Mouse (Mus musculus) liver, embryonic 13.5 days (tissue): ENCODE measurements around the gene Clasp2. TPM values are rescaled to one million over a fixed set of nuclear protein-coding genes. Genes with fewer than 3 reads are reported as not detected.

Source experiments
- ATAC-seq: fragments of 200-750 bp; cut with Nextera tagmentation; 2 replicates; pipeline ENCODE4 v1.8.0; 2017; ENCODE audit warnings: low read depth, mild to moderate bottlenecking, moderate number of reproducible peaks, moderate library complexity
- DNase-seq: peaks from one replicate; pipeline ENCODE4 v3.0.0; 2022
- H3K27ac ChIP-seq: fragments of 300-500 bp; sonication (generic); 2 replicates; pipeline ENCODE4 v1.5.1; 2015; ENCODE audit warnings: moderate library complexity, mild to moderate bottlenecking, inconsistent platforms
- H3K27me3 ChIP-seq: fragments of 300-500 bp; sonication (generic); 2 replicates; pipeline ENCODE4 v1.6.1; 2015; ENCODE audit warnings: mild to moderate bottlenecking, inconsistent platforms
- H3K36me3 ChIP-seq: fragments of 300-500 bp; sonication (generic); 2 replicates; pipeline ENCODE4 v1.6.1; 2015; ENCODE audit warnings: mild to moderate bottlenecking, inconsistent platforms
- H3K4me1 ChIP-seq: fragments of 300-500 bp; sonication (generic); replicated peaks from 2 replicates; pipeline ENCODE4 v1.6.1; 2015; ENCODE audit warnings: inconsistent platforms
- H3K4me2 ChIP-seq: fragments of 300-500 bp; sonication (generic); 2 replicates; pipeline ENCODE4 v1.6.1; 2015; ENCODE audit warnings: inconsistent platforms, mild to moderate bottlenecking, moderate library complexity
- H3K4me3 ChIP-seq: fragments of 300-500 bp; sonication (generic); replicated peaks from 2 replicates; pipeline ENCODE4 v1.5.1; 2015; ENCODE audit warnings: mild to moderate bottlenecking, inconsistent platforms
- H3K9ac ChIP-seq: fragments of 300-500 bp; sonication (generic); 2 replicates; pipeline ENCODE4 v1.6.1; 2015; ENCODE audit warnings: mild to moderate bottlenecking, inconsistent platforms
- H3K9me3 ChIP-seq: fragments of 300-500 bp; sonication (generic); replicated peaks from 2 replicates; pipeline ENCODE4 v1.6.1; 2016; ENCODE audit warnings: inconsistent platforms
- WGBS: fragments of 180-500 bp; shearing (Covaris S2); methylation state at CpG from one replicate; pipeline ENCODE4 v1.1.7; 2015; ENCODE audit not compliant: insufficient replicate concordance; 5-methylcytosine and 5-hydroxymethylcytosine counted together
- polyA plus RNA-seq: library from polyadenylated mRNA; unstranded; fragments of >200 nt; fragmentation: Nextera tagmentation; extraction: Ambion mirVana; gene quantifications from 2 replicates; pipeline ENCODE4 v1.2.1, GENCODE M21; 2015

The Clasp2 gene
- polyA plus RNA-seq, 1 experiment from 2014 or later = 11.7 TPM

- DNase-seq = no peak
- H3K4me2 ChIP-seq = peak overlapping the region; percentile 82
- peak overlapping the region; percentile 100 for H3K4me3 ChIP-seq
- no peaks in the 10 kb centered on the region for H3K27me3 ChIP-seq
- H3K4me1 ChIP-seq = peaks cover 56% of the 10 kb centered on the region
- H3K36me3 ChIP-seq = no peaks in the 10 kb centered on the region
- peak overlapping the region; percentile 100 for H3K9ac ChIP-seq
- no peak for ATAC-seq
- 1% methylated on average over 8 of the region's 8 CpGs for whole genome bisulfite sequencing
- H3K27ac ChIP-seq = peak overlapping the region; percentile 98
- H3K9me3 ChIP-seq = no peaks in the 10 kb centered on the region
Measured at GRCm38 (mm10) chr9:113932100-113932470, 190.8 kb downstream of the Clasp2 start.

- Histone ChIP-seq H3K9ac (peak overlapping the region; percentile 100), H3K9me3 (no peaks in the 10 kb centered on the region), H3K4me2 (peak overlapping the region; percentile 82), H3K4me3 (peak overlapping the region; percentile 100), H3K4me1 (peaks cover 60% of the 10 kb centered on the region), H3K27me3 (no peaks in the 10 kb centered on the region), H3K27ac (peak overlapping the region; percentile 98), H3K36me3 (no peaks in the 10 kb centered on the region)
- DNase-seq (no peak), ATAC-seq (no peak)
- WGBS = 11% methylated on average over 11 of the region's 11 CpGs
Measured at GRCm38 (mm10) chr9:113932501-113932900, 191.2 kb downstream of the Clasp2 start.

GRCm38 (mm10) chr9:113935638-113936037 lies 194.4 kb downstream of the Clasp2 start:
- 57% methylated on average over 5 of the region's 5 CpGs for WGBS
- DNase-seq (no peak), ATAC-seq (no peak)
- Histone ChIP-seq H3K4me2 (peak overlapping the region; percentile 36), H3K36me3 (no peaks in the 10 kb centered on the region), H3K4me1 (peaks cover 82% of the 10 kb centered on the region), H3K27ac (peak overlapping the region; percentile 45; the same call in 1 of the 2 replicates), H3K27me3 (no peaks in the 10 kb centered on the region), H3K9me3 (no peaks in the 10 kb centered on the region), H3K4me3 (no peak overlapping the region), H3K9ac (peak overlapping the region; percentile 49)

- DNase-seq (no peak), ATAC-seq (no peak)
- peak overlapping the region; percentile 91 for H3K27ac ChIP-seq
- H3K4me3 ChIP-seq = no peak overlapping the region
- H3K4me2 ChIP-seq = peak overlapping the region; percentile 3; the same call in 1 of the 2 replicates
- H3K36me3 ChIP-seq = 0 out of 2 replicates have a peak, but pooled peaks cover 5% of the 10 kb centered on the region
- H3K27me3 ChIP-seq = no peaks in the 10 kb centered on the region
- peaks cover 97% of the 10 kb centered on the region for H3K4me1 ChIP-seq
- 85% methylated on average over 9 of the region's 9 CpGs for WGBS
- no peaks in the 10 kb centered on the region for H3K9me3 ChIP-seq
- H3K9ac ChIP-seq = peak overlapping the region; percentile 40; the same call in 1 of the 2 replicates
Measured at GRCm38 (mm10) chr9:113939063-113939850, 198.0 kb downstream of the Clasp2 start.

- whole genome bisulfite sequencing = 32% methylated on average over 3 of the region's 3 CpGs
- Histone ChIP-seq H3K27me3 (no peaks in the 10 kb centered on the region), H3K9ac (peak overlapping the region; percentile 66), H3K36me3 (peaks cover 21% of the 10 kb centered on the region), H3K27ac (peak overlapping the region; percentile 91), H3K4me2 (peak overlapping the region; percentile 68), H3K4me3 (peak overlapping the region; percentile 34), H3K4me1 (peaks cover 78% of the 10 kb centered on the region), H3K9me3 (no peaks in the 10 kb centered on the region)
- ATAC-seq (peak; percentile 96), DNase-seq (peak; percentile 32)
Measured at GRCm38 (mm10) chr9:113941103-113941805, 200.0 kb downstream of the Clasp2 start.

GRCm38 (mm10) chr9:113943372-113943771 lies 202.1 kb downstream of the Clasp2 start:
- peaks cover 42% of the 10 kb centered on the region for H3K36me3 ChIP-seq
- no peak overlapping the region for H3K4me2 ChIP-seq
- no peaks in the 10 kb centered on the region for H3K9me3 ChIP-seq
- DNase-seq (no peak), ATAC-seq (no peak)
- no peak overlapping the region for H3K4me3 ChIP-seq
- no peaks in the 10 kb centered on the region for H3K27me3 ChIP-seq
- peak overlapping the region; percentile 24; the same call in 1 of the 2 replicates for H3K9ac ChIP-seq
- H3K27ac ChIP-seq = peak overlapping the region; percentile 40; the same call in 1 of the 2 replicates
- H3K4me1 ChIP-seq = peaks cover 66% of the 10 kb centered on the region
- WGBS = 89% methylated on average over 1 of the region's 1 CpGs

- no peak overlapping the region for H3K9ac ChIP-seq
- 72% methylated on average over 1 of the region's 1 CpGs for WGBS
- ATAC-seq = no peak
Measured at GRCm38 (mm10) chr9:113947216-113947615, 205.9 kb downstream of the Clasp2 start.

GRCm38 (mm10) chr9:113957777-113958176 lies 216.5 kb downstream of the Clasp2 start:
- Histone ChIP-seq H3K36me3 (peaks cover 90% of the 10 kb centered on the region), H3K9ac (no peak overlapping the region), H3K27me3 (no peaks in the 10 kb centered on the region), H3K9me3 (no peaks in the 10 kb centered on the region), H3K4me1 (peaks cover 5% of the 10 kb centered on the region), H3K4me2 (no peak overlapping the region), H3K4me3 (no peak overlapping the region), H3K27ac (no peak overlapping the region)
- ATAC-seq (peak; percentile 50), DNase-seq (no peak)
- 76% methylated on average over 4 of the region's 4 CpGs for WGBS

More at GRCm38 (mm10) chr9:113947216-113947615, 205.9 kb downstream of the Clasp2 start:
- Histone ChIP-seq H3K4me2 (no peak overlapping the region), H3K27me3 (no peaks in the 10 kb centered on the region), H3K4me1 (peaks cover 32% of the 10 kb centered on the region), H3K4me3 (no peak overlapping the region), H3K36me3 (peaks cover 59% of the 10 kb centered on the region), H3K27ac (0 out of 2 replicates have a peak overlapping the region, but pooled peaks have one; percentile 29), H3K9me3 (no peaks in the 10 kb centered on the region)
- no peak for DNase-seq

GRCm38 (mm10) chr9:113963718-113964117 lies 222.4 kb downstream of the Clasp2 start:
- DNase-seq (no peak), ATAC-seq (no peak)
- Histone ChIP-seq H3K27ac (0 out of 2 replicates have a peak overlapping the region, but pooled peaks have one; percentile 4), H3K4me3 (no peak overlapping the region), H3K4me1 (peaks cover 41% of the 10 kb centered on the region), H3K27me3 (no peaks in the 10 kb centered on the region), H3K9ac (no peak overlapping the region), H3K4me2 (no peak overlapping the region), H3K9me3 (no peaks in the 10 kb centered on the region), H3K36me3 (peaks cover 93% of the 10 kb centered on the region)

GRCm38 (mm10) chr9:113964415-113964814 lies 223.1 kb downstream of the Clasp2 start:
- 88% methylated on average over 8 of the region's 8 CpGs for WGBS
- ATAC-seq (no peak), DNase-seq (no peak)
- no peak overlapping the region for H3K9ac ChIP-seq
- peaks cover 90% of the 10 kb centered on the region for H3K36me3 ChIP-seq
- H3K27me3 ChIP-seq = no peaks in the 10 kb centered on the region
- H3K4me3 ChIP-seq = no peak overlapping the region
- H3K4me2 ChIP-seq = no peak overlapping the region
- H3K4me1 ChIP-seq = peaks cover 45% of the 10 kb centered on the region
- no peaks in the 10 kb centered on the region for H3K9me3 ChIP-seq
- peak overlapping the region; percentile 7; the same call in 1 of the 2 replicates for H3K27ac ChIP-seq

- Histone ChIP-seq H3K4me3 (no peak overlapping the region), H3K36me3 (peaks cover 90% of the 10 kb centered on the region), H3K9me3 (no peaks in the 10 kb centered on the region), H3K9ac (peak overlapping the region; percentile 53; the same call in 1 of the 2 replicates), H3K4me2 (no peak overlapping the region), H3K4me1 (peaks cover 69% of the 10 kb centered on the region), H3K27me3 (no peaks in the 10 kb centered on the region), H3K27ac (peak overlapping the region; percentile 98)
- ATAC-seq (no peak), DNase-seq (no peak)
- WGBS = 54% methylated on average over 4 of the region's 4 CpGs
Measured at GRCm38 (mm10) chr9:113966838-113967237, 225.6 kb downstream of the Clasp2 start.
